Comparison of ENCODE assay signal across 25 mouse cellular contexts in genomic region chr2:125379206-125379605, GRCm38 (mm10).
"Had no signal": no experiment of that assay in that cellular context is flagged by ENCODE, and none has a peak within 500 bp of the region (broad histone marks: within the 10 kb centered on the region; RNA-seq: fewer than 3 reads in every experiment).

No protein-coding gene starts in this region.

- H3K4me2 ChIP-seq: kidney, embryonic 15.5 days; limb, embryonic 12.5 days; limb, embryonic 15.5 days; liver, embryonic 11.5 days; lung, embryonic 14.5 days; midbrain, embryonic 12.5 days; midbrain, embryonic 15.5 days; neural tube, embryonic 13.5 days; stomach, embryonic 15.5 days had no signal

- H3K9me3 ChIP-seq: kidney, embryonic 15.5 days; limb, embryonic 12.5 days; limb, embryonic 15.5 days; midbrain, embryonic 12.5 days; midbrain, embryonic 15.5 days; neural tube, embryonic 13.5 days; stomach, embryonic 15.5 days had no signal

- H3K27ac ChIP-seq: kidney, embryonic 15.5 days; left cerebral cortex, adult 2 months; limb, embryonic 12.5 days; limb, embryonic 15.5 days; liver, embryonic 14.5 days; midbrain, embryonic 12.5 days; midbrain, embryonic 15.5 days; neural tube, embryonic 13.5 days; stomach, embryonic 15.5 days had no signal

- H3K4me1 ChIP-seq: kidney, embryonic 15.5 days; midbrain, embryonic 12.5 days; midbrain, embryonic 15.5 days; neural tube, embryonic 13.5 days; stomach, embryonic 15.5 days had no signal

- H3K9ac ChIP-seq: kidney, embryonic 15.5 days; limb, embryonic 12.5 days; limb, embryonic 15.5 days; liver, embryonic 14.5 days; liver, postnatal 0 days; lung, embryonic 14.5 days; midbrain, embryonic 12.5 days; midbrain, embryonic 15.5 days; neural tube, embryonic 13.5 days; stomach, embryonic 15.5 days had no signal

- DNase-seq: kidney, adult 2 months; kidney, postnatal 14 days; kidney, postnatal 4 days; layer of hippocampus, adult 9-11 months; left cerebral cortex, postnatal 4 days; liver, postnatal 0 days; lung, embryonic 14.5 days; lung, postnatal 14 days; lung, postnatal 4 days; retina, postnatal 1 day; right cerebral cortex, postnatal 25 days; spleen, adult 18-20 months; thymus, adult 18-20 months; thymus, postnatal 36 days had no signal

- ATAC-seq: liver, postnatal 0 days; midbrain, embryonic 15.5 days had no signal

- H3K36me3 ChIP-seq: midbrain, embryonic 15.5 days; neural tube, embryonic 13.5 days; stomach, embryonic 15.5 days had no signal

- H3K4me3 ChIP-seq: kidney, embryonic 15.5 days; left cerebral cortex, adult 2 months; limb, embryonic 12.5 days; limb, embryonic 15.5 days; midbrain, embryonic 12.5 days; midbrain, embryonic 15.5 days; myocyte; neural tube, embryonic 13.5 days; stomach, embryonic 15.5 days had no signal

- H3K27me3 ChIP-seq: kidney, embryonic 15.5 days; limb, embryonic 12.5 days; limb, embryonic 15.5 days; midbrain, embryonic 12.5 days; midbrain, embryonic 15.5 days; neural tube, embryonic 13.5 days; stomach, embryonic 15.5 days had no signal
